Mouse (Mus musculus): ENCODE data around the gene Naip1. TPM values are rescaled to one million over a fixed set of nuclear protein-coding genes. Genes with fewer than 3 reads are reported as not detected.

The Naip1 gene
- polyA plus RNA-seq, 1 experiment from 2014 or later = 0.82 TPM

GRCm38 (mm10) chr13:100370536-100370935 lies 82.1 kb downstream of the Naip1 start:
- ATAC-seq (ENCODE audit: insufficient read depth, low FRiP score, low read depth) = no peak
- H3K9me3 ChIP-seq = no peaks in the 10 kb centered on the region
- 91% methylated on average over 1 of the region's 1 CpGs for WGBS
- H3K4me2 ChIP-seq = no peak overlapping the region
- no peak overlapping the region for H3K9ac ChIP-seq
- H3K36me3 ChIP-seq = no peaks in the 10 kb centered on the region
- H3K4me3 ChIP-seq (replicated peaks) = no peak overlapping the region
- H3K27me3 ChIP-seq (replicated peaks) = no peaks in the 10 kb centered on the region
- H3K27ac ChIP-seq = no peak overlapping the region
- no peaks in the 10 kb centered on the region for H3K4me1 ChIP-seq

Other genes starting within 250 kb of the Naip1 start
- gene Naip5, start 206.5 kb downstream of the Naip1 start, polyA plus RNA-seq (2015; fragmentation: Nextera tagmentation; extraction: Ambion mirVana) = 2.1 and 2.2 TPM in 2 replicates
- 2.1 and 2.3 TPM in 2 replicates for gene Naip6, start 135.2 kb downstream of the Naip1 start, polyA plus RNA-seq (2015; fragmentation: Nextera tagmentation; extraction: Ambion mirVana)
- gene Gtf2h2, start 39.7 kb upstream of the Naip1 start, polyA plus RNA-seq (2015; fragmentation: Nextera tagmentation; extraction: Ambion mirVana) = 62.0 and 66.9 TPM in 2 replicates
- gene Ocln, start 99.8 kb upstream of the Naip1 start, polyA plus RNA-seq (2015; fragmentation: Nextera tagmentation; extraction: Ambion mirVana) = 58.9 and 70.3 TPM in 2 replicates
- 19.5 and 24.8 TPM in 2 replicates for gene Marveld2, start 164.1 kb upstream of the Naip1 start, polyA plus RNA-seq (2015; fragmentation: Nextera tagmentation; extraction: Ambion mirVana)
- 255 and 261 TPM in 2 replicates for gene Ak6, start 198.1 kb upstream of the Naip1 start, polyA plus RNA-seq (2015; fragmentation: Nextera tagmentation; extraction: Ambion mirVana)
- 17.9 and 19.0 TPM in 2 replicates for gene Rad17, start 198.2 kb upstream of the Naip1 start, polyA plus RNA-seq (2015; fragmentation: Nextera tagmentation; extraction: Ambion mirVana)
- 8.5 and 11.3 TPM in 2 replicates for gene Taf9, start 198.7 kb upstream of the Naip1 start, polyA plus RNA-seq (2015; fragmentation: Nextera tagmentation; extraction: Ambion mirVana)
- gene Ccdc125, start 216.8 kb upstream of the Naip1 start, polyA plus RNA-seq (2015; fragmentation: Nextera tagmentation; extraction: Ambion mirVana) = 8.7 and 9.4 TPM in 2 replicates

All from stomach, embryonic 15.5 days (tissue).